ENCODE assay signal across 21 mouse cellular contexts in genomic region chr10:58395723-58396122, GRCm38 (mm10). TPM values are rescaled to one million over a fixed set of nuclear protein-coding genes. Genes with fewer than 3 reads are reported as not detected.
DNase-seq lines count a peak whose midpoint lies in the region; ATAC-seq and TF ChIP-seq lines count a peak whose summit lies in the region.
"Had no signal": no experiment of that assay in that cellular context is flagged by ENCODE, and none has a peak within 500 bp of the region (broad histone marks: within the 10 kb centered on the region; RNA-seq: fewer than 3 reads in every experiment).

No protein-coding gene starts in this region.

- H3K9ac ChIP-seq in heart, embryonic 14.5 days (ENCODE audit: low read length): peak overlapping the region; percentile 91
- peak overlapping the region; percentile 44 for H3K9ac ChIP-seq in lung, embryonic 16.5 days (ENCODE audit: low read length)
- H3K9ac ChIP-seq in heart, postnatal 0 days (replicated peaks; ENCODE audit: low read depth, low read length): peak overlapping the region; percentile 87
- no peak overlapping the region for H3K9ac ChIP-seq in liver, postnatal 0 days (replicated peaks)
- H3K9ac ChIP-seq: embryonic facial prominence, embryonic 13.5 days; forebrain, embryonic 12.5 days; hindbrain, embryonic 12.5 days; limb, embryonic 15.5 days; liver, embryonic 14.5 days; midbrain, embryonic 12.5 days had no signal

- peak overlapping the region; percentile 94 to 99 for H3K27ac ChIP-seq in heart, embryonic 14.5 days (replicated peaks in 1 of 2; ENCODE audit: control insufficient read depth in 1 of 2, insufficient read depth in 1 of 2, low read depth in 2 of 2, low read length in 2 of 2)
- peak overlapping the region; percentile 76 for H3K27ac ChIP-seq in lung, embryonic 16.5 days (ENCODE audit: low read length)
- peak overlapping the region; percentile 99 for H3K27ac ChIP-seq in heart, postnatal 0 days (ENCODE audit: low read depth)
- no peak overlapping the region for H3K27ac ChIP-seq in liver, postnatal 0 days (ENCODE audit: low read depth)
- H3K27ac ChIP-seq: embryonic facial prominence, embryonic 13.5 days; forebrain, embryonic 12.5 days; hindbrain, embryonic 12.5 days; limb, embryonic 15.5 days; liver, embryonic 14.5 days; midbrain, embryonic 12.5 days had no signal

- DNase-seq in heart, adult 11 months: peak; percentile 18
- DNase-seq in heart, postnatal 4 days: no peak
- DNase-seq in heart, adult 9 months (ENCODE audit: low spot score in 2 of 2): no peak
- DNase-seq in lung, postnatal 14 days: no peak
- peak; percentile 44 for DNase-seq in heart, postnatal 0 days (ENCODE audit: low spot score)
- DNase-seq in liver, postnatal 0 days: no peak
- DNase-seq: adrenal gland, postnatal 25 days; cerebellum, postnatal 25 days; embryo, embryonic 11 days; kidney, postnatal 4 days; left cerebral cortex, postnatal 4 days had no signal

- peak overlapping the region; percentile 76 for H3K4me2 ChIP-seq in heart, embryonic 14.5 days (ENCODE audit: low read length)
- H3K4me2 ChIP-seq in lung, embryonic 16.5 days (ENCODE audit: low read depth, low read length): peak overlapping the region; percentile 38
- peak overlapping the region; percentile 72 for H3K4me2 ChIP-seq in heart, postnatal 0 days (ENCODE audit: low read depth, low read length)
- H3K4me2 ChIP-seq in liver, postnatal 0 days (ENCODE audit: low read depth, low read length): no peak overlapping the region
- H3K4me2 ChIP-seq: embryonic facial prominence, embryonic 13.5 days; forebrain, embryonic 12.5 days; hindbrain, embryonic 12.5 days; limb, embryonic 15.5 days; midbrain, embryonic 12.5 days had no signal

- no peaks in the 10 kb centered on the region for H3K9me3 ChIP-seq in heart, embryonic 14.5 days (ENCODE audit: control insufficient read depth, low read length)
- H3K9me3 ChIP-seq in lung, embryonic 16.5 days (ENCODE audit: control insufficient read depth, low read length): no peaks in the 10 kb centered on the region
- no peaks in the 10 kb centered on the region for H3K9me3 ChIP-seq in heart, postnatal 0 days (replicated peaks; ENCODE audit: control insufficient read depth, low read length)
- H3K9me3 ChIP-seq in liver, postnatal 0 days (ENCODE audit: low read length): no peaks in the 10 kb centered on the region
- H3K9me3 ChIP-seq: embryonic facial prominence, embryonic 13.5 days; forebrain, embryonic 12.5 days; hindbrain, embryonic 12.5 days; limb, embryonic 15.5 days; midbrain, embryonic 12.5 days had no signal

- TF ChIP-seq EP300 in heart, postnatal 0 days (IDR thresholded peaks at IDR 0.05; ENCODE audit: low read depth): no peak
- no peak for TF ChIP-seq EP300 in liver, postnatal 0 days (IDR thresholded peaks at IDR 0.05; ENCODE audit: low read depth)

- no peak for TF ChIP-seq CTCF in heart, postnatal 0 days (IDR thresholded peaks at IDR 0.05; ENCODE audit: low read depth)
- no peak for TF ChIP-seq CTCF in liver, postnatal 0 days (IDR thresholded peaks at IDR 0.05; ENCODE audit: low read depth)

- WGBS in heart, embryonic 14.5 days: 33% methylated on average over 2 of the region's 2 CpGs
- 38% methylated on average over 2 of the region's 2 CpGs for WGBS in lung, embryonic 16.5 days
- 34% methylated on average over 2 of the region's 2 CpGs for WGBS in heart, postnatal 0 days
- 87% methylated on average over 2 of the region's 2 CpGs for WGBS in liver, postnatal 0 days (ENCODE audit: insufficient replicate concordance)

- no peak for ATAC-seq in heart, embryonic 14.5 days (ENCODE audit: insufficient number of reproducible peaks, insufficient read depth, low FRiP score, low read depth)
- ATAC-seq in lung, embryonic 16.5 days (ENCODE audit: low read depth): peak; percentile 63
- no peak for ATAC-seq in heart, postnatal 0 days (ENCODE audit: insufficient read depth, low read depth)
- ATAC-seq in liver, postnatal 0 days: no peak
- ATAC-seq: intestine, postnatal 0 days had no signal

- H3K4me3 ChIP-seq in heart, embryonic 14.5 days (ENCODE audit: control insufficient read depth in 1 of 2, insufficient read depth in 1 of 2, low read depth in 1 of 2, low read length in 2 of 2): peak overlapping the region; percentile 28 to 60; a peak in 3 of 4 replicates
- no peak overlapping the region; the same call in 1 of the 2 replicates for H3K4me3 ChIP-seq in lung, embryonic 16.5 days (ENCODE audit: low read length)
- peak overlapping the region; percentile 63 for H3K4me3 ChIP-seq in heart, postnatal 0 days (ENCODE audit: low read depth, low read length)
- no peak overlapping the region for H3K4me3 ChIP-seq in liver, postnatal 0 days (ENCODE audit: low read depth, low read length)
- H3K4me3 ChIP-seq: embryonic facial prominence, embryonic 13.5 days; erythroblast, embryonic 14.5 days; forebrain, embryonic 12.5 days; hindbrain, embryonic 12.5 days; limb, embryonic 15.5 days; midbrain, embryonic 12.5 days had no signal

- H3K27me3 ChIP-seq in heart, embryonic 14.5 days (ENCODE audit: control insufficient read depth, insufficient read depth, low read length): no peaks in the 10 kb centered on the region
- H3K27me3 ChIP-seq in lung, embryonic 16.5 days (ENCODE audit: control insufficient read depth, insufficient read depth, low read depth, low read length): no peaks in the 10 kb centered on the region
- no peaks in the 10 kb centered on the region for H3K27me3 ChIP-seq in heart, postnatal 0 days (ENCODE audit: control insufficient read depth, insufficient read depth, low read length)
- H3K27me3 ChIP-seq in liver, postnatal 0 days (ENCODE audit: insufficient read depth, low read length): no peaks in the 10 kb centered on the region
- H3K27me3 ChIP-seq: embryonic facial prominence, embryonic 13.5 days; forebrain, embryonic 12.5 days; hindbrain, embryonic 12.5 days; limb, embryonic 15.5 days; midbrain, embryonic 12.5 days had no signal

- peaks cover 22 to 51% of the 10 kb centered on the region in 2 experiments for H3K4me1 ChIP-seq in heart, embryonic 14.5 days (ENCODE audit: control insufficient read depth in 2 of 2, insufficient read depth in 2 of 2, low read length in 2 of 2)
- peaks cover 48% of the 10 kb centered on the region for H3K4me1 ChIP-seq in lung, embryonic 16.5 days (replicated peaks; ENCODE audit: control insufficient read depth, insufficient read depth, low read length)
- H3K4me1 ChIP-seq in heart, postnatal 0 days (ENCODE audit: control insufficient read depth, insufficient read depth): peaks cover 39% of the 10 kb centered on the region
- H3K4me1 ChIP-seq in liver, postnatal 0 days (ENCODE audit: insufficient read depth): peaks cover 24% of the 10 kb centered on the region
- H3K4me1 ChIP-seq: embryonic facial prominence, embryonic 13.5 days; forebrain, embryonic 12.5 days; hindbrain, embryonic 12.5 days; limb, embryonic 15.5 days had no signal

- H3K36me3 ChIP-seq in heart, embryonic 14.5 days (ENCODE audit: control insufficient read depth, insufficient read depth, low read length): peaks cover 23% of the 10 kb centered on the region
- peaks cover 7% of the 10 kb centered on the region for H3K36me3 ChIP-seq in lung, embryonic 16.5 days (ENCODE audit: control insufficient read depth, insufficient read depth, low read length)
- H3K36me3 ChIP-seq in heart, postnatal 0 days (replicated peaks; ENCODE audit: control insufficient read depth, insufficient read depth, low read length): peaks cover 14% of the 10 kb centered on the region
- H3K36me3 ChIP-seq in liver, postnatal 0 days (replicated peaks; ENCODE audit: insufficient read depth, low read length): peaks cover 7% of the 10 kb centered on the region
- H3K36me3 ChIP-seq: forebrain, embryonic 12.5 days; midbrain, embryonic 12.5 days had no signal

RNA-seq across cellular contexts. Expression of gene Ranbp2, which starts 51.0 kb away (rescaled TPM):
- 10 to 100 TPM; 67.4 to 67.5 TPM for total RNA-seq in heart, postnatal 4 days (2021)
- 23.5 and 26.8 TPM in 2 replicates for polyA plus RNA-seq in heart, embryonic 14.5 days (2014; fragmentation: Nextera tagmentation; extraction: Ambion mirVana)
- polyA plus RNA-seq in lung, embryonic 16.5 days (2015; fragmentation: Nextera tagmentation; extraction: Ambion mirVana): 26.0 and 29.1 TPM in 2 replicates
- 31.8 and 32.9 TPM in 2 replicates for total RNA-seq in heart, postnatal 0 days (2014; rRNA removed; ENCODE audit: low replicate concordance)
- polyA plus RNA-seq in heart, postnatal 0 days (2015; fragmentation: Nextera tagmentation; extraction: Ambion mirVana): 7.9 and 8.8 TPM in 2 replicates
- 8.7 and 9.6 TPM in 2 replicates for polyA plus RNA-seq in liver, postnatal 0 days (2015; fragmentation: Nextera tagmentation; extraction: Ambion mirVana)

Comparison
In these comparisons a context has a peak if more than half of its experiments do, and no peak if none do; other contexts are left out.
1. DNase-seq: peak in heart, adult 11 months (single experiment) and heart, postnatal 0 days (single experiment); none in heart, postnatal 4 days (single experiment), heart, adult 9 months (0 of 2), lung, postnatal 14 days (single experiment) and liver, postnatal 0 days (single experiment).
2. H3K4me3 ChIP-seq: peak in heart, embryonic 14.5 days (2 of 2) and heart, postnatal 0 days (single experiment); none in lung, embryonic 16.5 days (single experiment) and liver, postnatal 0 days (single experiment).